Mouse (Mus musculus) heart, embryonic 11.5 days (tissue): ENCODE results near the gene Gm21974. TPM values are rescaled to one million over a fixed set of nuclear protein-coding genes. Genes with fewer than 3 reads are reported as not detected.

Source experiments
- ATAC-seq: fragments of 200-750 bp; cut with Nextera tagmentation; replicated peaks from 2 replicates; pipeline ENCODE4 v1.8.0; 2017; ENCODE audit warnings: moderate library complexity; ENCODE audit not compliant: insufficient number of reproducible peaks, low FRiP score, low TSS enrichment
- H3K27ac ChIP-seq: fragments of 300-500 bp; sonication (generic); 2 replicates; pipeline ENCODE4 v1.5.1; 2014; ENCODE audit warnings: mild to moderate bottlenecking, low read depth, low read length
- H3K27me3 ChIP-seq: fragments of 300-500 bp; sonication (generic); 2 replicates; pipeline ENCODE4 v1.6.1; 2014; ENCODE audit warnings: mild to moderate bottlenecking, low read length, mixed read lengths; ENCODE audit not compliant: control insufficient read depth, insufficient read depth
- H3K36me3 ChIP-seq: fragments of 300-500 bp; sonication (generic); 2 replicates; pipeline ENCODE4 v1.6.1; 2014; ENCODE audit warnings: mild to moderate bottlenecking, low read length, moderate library complexity, mixed read lengths; ENCODE audit not compliant: control insufficient read depth, insufficient read depth
- H3K4me1 ChIP-seq: fragments of 300-500 bp; sonication (generic); 2 replicates; pipeline ENCODE4 v1.6.1; 2014; ENCODE audit warnings: low read length; ENCODE audit not compliant: control insufficient read depth, insufficient read depth
- H3K4me2 ChIP-seq: fragments of 300-500 bp; sonication (generic); 2 replicates; pipeline ENCODE4 v1.6.1; 2014; ENCODE audit warnings: mild to moderate bottlenecking, moderate library complexity
- H3K4me3 ChIP-seq: fragments of 300-500 bp; sonication (generic); 2 replicates; pipeline ENCODE4 v1.5.1; 2014; ENCODE audit warnings: low read depth, low read length
- H3K9ac ChIP-seq: fragments of 300-500 bp; sonication (generic); 2 replicates; pipeline ENCODE4 v1.6.1; 2014; ENCODE audit warnings: mild to moderate bottlenecking, low read depth, low read length, moderate library complexity
- H3K9me3 ChIP-seq: fragments of 300-500 bp; sonication (generic); replicated peaks from 2 replicates; pipeline ENCODE4 v1.6.1; 2016; ENCODE audit warnings: low read length; ENCODE audit not compliant: control insufficient read depth
- WGBS: fragments of 180-500 bp; shearing (Covaris S2); extraction: QIAGEN DNeasy Blood & Tissue Kit; methylation state at CpG from one replicate; pipeline ENCODE4 v1.1.7; 2014; ENCODE audit not compliant: insufficient replicate concordance; 5-methylcytosine and 5-hydroxymethylcytosine counted together
- polyA plus RNA-seq: library from polyadenylated mRNA; unstranded; fragments of >200 nt; fragmentation: Nextera tagmentation; extraction: Ambion mirVana; gene quantifications from 2 replicates; pipeline ENCODE4 v1.2.1, GENCODE M21; 2014

Gm21974 gene
- polyA plus RNA-seq, 1 experiment from 2014 or later, result not detected

DNA sequence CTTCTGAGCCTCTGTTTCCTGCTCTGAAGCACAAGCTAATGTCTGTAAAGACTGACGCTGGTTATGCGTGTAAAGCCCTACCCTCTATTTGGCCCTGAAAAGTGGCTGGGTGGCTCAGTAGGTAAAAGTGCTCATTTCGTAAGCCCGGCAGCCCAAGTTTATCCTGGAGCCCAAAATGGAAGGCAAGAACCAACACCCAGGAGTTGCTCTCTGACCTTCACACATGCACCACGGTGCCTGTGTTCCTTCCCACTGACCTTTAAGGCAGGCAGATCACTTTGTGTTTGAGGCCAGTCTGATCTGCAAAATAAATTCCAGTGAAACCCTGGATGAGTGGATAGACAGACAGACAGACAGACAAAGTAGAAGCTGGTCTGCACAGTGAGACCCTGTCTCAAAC lies 28.5 kb upstream of the Gm21974 start:
- 87% methylated on average over 5 of the region's 5 CpGs for WGBS
- Histone ChIP-seq H3K27ac (no peak overlapping the region), H3K36me3 (no peaks in the 10 kb centered on the region)

DNA sequence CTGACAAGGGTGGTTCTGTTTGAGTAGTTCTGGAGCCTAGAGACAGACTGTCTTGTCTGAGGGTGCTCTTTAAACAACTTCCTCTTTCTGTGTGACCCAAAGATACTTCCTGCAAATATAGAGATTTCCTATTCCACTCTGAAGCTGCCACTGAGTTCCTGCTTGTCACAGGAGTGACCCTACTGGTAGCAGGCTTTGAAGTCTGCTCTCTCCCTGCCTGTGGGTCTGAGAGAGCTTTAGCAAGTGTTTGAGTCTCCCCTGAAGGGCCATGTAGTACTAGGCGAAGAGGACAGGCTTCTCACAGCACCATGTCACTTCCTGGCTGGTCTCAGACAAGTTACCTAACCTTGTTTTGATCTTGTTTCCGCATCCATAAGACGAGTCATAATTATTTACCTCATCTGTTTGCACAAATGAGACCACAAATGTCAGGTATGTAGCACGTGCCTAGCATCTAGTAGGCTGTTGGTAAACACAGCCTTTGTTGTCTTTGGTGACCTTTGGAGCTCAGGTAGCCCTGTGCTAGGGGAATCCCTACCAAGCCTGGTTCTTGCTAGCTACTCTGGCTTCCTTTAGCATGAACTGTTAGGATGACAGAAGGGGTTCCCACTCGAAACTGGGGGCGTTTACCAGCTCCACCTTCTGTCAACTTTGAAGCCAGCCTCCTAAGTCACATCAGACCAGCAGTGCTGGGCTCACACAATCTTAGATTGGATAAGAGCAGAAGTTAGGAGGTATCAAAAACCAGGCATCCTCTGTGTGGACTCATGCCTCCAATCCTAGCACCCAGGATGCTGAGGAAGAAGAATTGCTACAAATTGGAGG lies 27.4 kb upstream of the Gm21974 start:
- no peaks in the 10 kb centered on the region for H3K27me3 ChIP-seq
- no peak overlapping the region for H3K9ac ChIP-seq
- ATAC-seq, result no peak
- H3K27ac ChIP-seq, result no peak overlapping the region
- no peaks in the 10 kb centered on the region; the same call in 1 of the 2 replicates for H3K36me3 ChIP-seq
- no peaks in the 10 kb centered on the region for H3K4me1 ChIP-seq
- no peaks in the 10 kb centered on the region for H3K9me3 ChIP-seq
- no peak overlapping the region for H3K4me2 ChIP-seq
- WGBS, result 80% methylated on average over 6 of the region's 6 CpGs
- no peak overlapping the region for H3K4me3 ChIP-seq

More for the DNA sequence above, 28.5 kb upstream of the Gm21974 start:
- Histone ChIP-seq H3K4me1 (no peaks in the 10 kb centered on the region), H3K9me3 (no peaks in the 10 kb centered on the region), H3K27me3 (peaks cover 5% of the 10 kb centered on the region), H3K4me3 (no peak overlapping the region), H3K4me2 (no peak overlapping the region), H3K9ac (no peak overlapping the region)
- ATAC-seq, result no peak

GRCm38 (mm10) chr7:127921516-127921915 lies 26.3 kb upstream of the Gm21974 start:
- no peak for ATAC-seq
- Histone ChIP-seq H3K9ac (no peak overlapping the region), H3K4me2 (no peak overlapping the region), H3K27ac (no peak overlapping the region), H3K4me1 (no peaks in the 10 kb centered on the region), H3K27me3 (no peaks in the 10 kb centered on the region), H3K9me3 (no peaks in the 10 kb centered on the region), H3K36me3 (peaks cover 5% of the 10 kb centered on the region; the same call in 1 of the 2 replicates), H3K4me3 (no peak overlapping the region)
- WGBS, result 62% methylated on average over 8 of the region's 8 CpGs

GRCm38 (mm10) chr7:127919290-127919689 lies 24.0 kb upstream of the Gm21974 start:
- H3K4me2 ChIP-seq, result no peak overlapping the region
- no peaks in the 10 kb centered on the region for H3K9me3 ChIP-seq
- H3K36me3 ChIP-seq, result peaks cover 5% of the 10 kb centered on the region; the same call in 1 of the 2 replicates
- no peak overlapping the region for H3K4me3 ChIP-seq
- 76% methylated on average over 7 of the region's 7 CpGs for WGBS
- no peaks in the 10 kb centered on the region for H3K27me3 ChIP-seq
- ATAC-seq, result no peak
- H3K27ac ChIP-seq, result no peak overlapping the region
- no peaks in the 10 kb centered on the region for H3K4me1 ChIP-seq
- H3K9ac ChIP-seq, result no peak overlapping the region

GRCm38 (mm10) chr7:127918203-127918602 lies 22.9 kb upstream of the Gm21974 start:
- no peak for ATAC-seq
- H3K9me3 ChIP-seq, result no peaks in the 10 kb centered on the region
- no peak overlapping the region for H3K4me3 ChIP-seq
- H3K36me3 ChIP-seq, result peaks cover 5% of the 10 kb centered on the region; the same call in 1 of the 2 replicates
- H3K27ac ChIP-seq, result no peak overlapping the region
- 58% methylated on average over 3 of the region's 3 CpGs for WGBS
- H3K4me2 ChIP-seq, result no peak overlapping the region
- H3K27me3 ChIP-seq, result no peaks in the 10 kb centered on the region
- H3K9ac ChIP-seq, result no peak overlapping the region
- no peaks in the 10 kb centered on the region for H3K4me1 ChIP-seq

GRCm38 (mm10) chr7:127915293-127915692 lies 20.0 kb upstream of the Gm21974 start:
- ATAC-seq, result no peak
- WGBS, result 89% methylated on average over 12 of the region's 12 CpGs
- Histone ChIP-seq H3K4me3 (no peak overlapping the region), H3K4me2 (no peak overlapping the region), H3K4me1 (no peaks in the 10 kb centered on the region), H3K27ac (no peak overlapping the region), H3K36me3 (peaks cover 5% of the 10 kb centered on the region; the same call in 1 of the 2 replicates), H3K9me3 (no peaks in the 10 kb centered on the region), H3K27me3 (no peaks in the 10 kb centered on the region), H3K9ac (no peak overlapping the region)

DNA sequence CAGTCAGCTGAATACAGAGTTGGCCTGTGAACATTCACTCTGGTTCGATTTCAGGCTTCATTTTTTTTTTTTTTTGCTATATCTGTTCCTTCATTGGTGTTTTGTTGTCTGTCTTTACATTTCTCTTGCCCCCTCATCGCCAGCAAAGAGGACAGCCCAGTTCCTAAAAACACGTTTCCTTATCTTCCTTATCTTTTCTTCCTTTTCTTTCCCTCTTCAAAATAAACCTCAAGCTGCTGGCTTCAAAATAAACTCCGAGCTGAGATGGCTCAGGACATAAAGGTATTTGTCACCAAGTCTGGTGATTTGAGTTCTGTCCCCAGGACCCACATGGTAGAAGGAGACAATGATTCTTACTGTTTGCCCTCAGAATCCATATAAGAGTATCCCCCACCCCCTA lies 17.7 kb upstream of the Gm21974 start:
- H3K9me3 ChIP-seq, result no peaks in the 10 kb centered on the region
- ATAC-seq, result no peak
- peak overlapping the region; percentile 86 for H3K9ac ChIP-seq
- no peaks in the 10 kb centered on the region for H3K27me3 ChIP-seq
- peaks cover 23% of the 10 kb centered on the region for H3K36me3 ChIP-seq
- H3K4me2 ChIP-seq, result peak overlapping the region; percentile 81
- WGBS, result 10% methylated on average over 4 of the region's 4 CpGs
- peak overlapping the region; percentile 99 for H3K4me3 ChIP-seq
- H3K27ac ChIP-seq, result 0 out of 2 replicates have a peak overlapping the region, but pooled peaks have one; percentile 73
- no peaks in the 10 kb centered on the region for H3K4me1 ChIP-seq

GRCm38 (mm10) chr7:127912190-127912871 lies 17.1 kb upstream of the Gm21974 start, which contains the start of gene Kat8:
TSS of gene Kat8 (plus strand) at chr7:127912516.
- H3K36me3 ChIP-seq, result peaks cover 28% of the 10 kb centered on the region
- H3K4me1 ChIP-seq, result no peaks in the 10 kb centered on the region
- no peaks in the 10 kb centered on the region for H3K9me3 ChIP-seq
- H3K4me3 ChIP-seq, result peak within 1 kb of the TSS; percentile 99
- H3K27me3 ChIP-seq, result no peaks in the 10 kb centered on the region
- H3K27ac ChIP-seq, result peak within 1 kb of the TSS; percentile 73
- WGBS, result under 1% methylated on average over 40 of the region's 40 CpGs
- H3K9ac ChIP-seq, result peak within 1 kb of the TSS; percentile 86
- ATAC-seq, result peak; percentile 91
- H3K4me2 ChIP-seq, result peak within 1 kb of the TSS; percentile 81
